Mouse (Mus musculus): ENCODE measurements around the gene Klf11. TPM values are rescaled to one million over a fixed set of nuclear protein-coding genes. Genes with fewer than 3 reads are reported as not detected.
"Not testable (repeated sequence)": the region's sequence is repeated elsewhere in the genome, so short reads cannot be mapped to it uniquely, and the experiment has no call there.

Gene Klf11
- polyA plus RNA-seq, 1 experiment from 2014 or later = 9.2 TPM

- no peaks in the 10 kb centered on the region for H3K36me3 ChIP-seq
Measured at GRCm38 (mm10) chr12:24633753-24634191, 17.3 kb upstream of the Klf11 start.

GRCm38 (mm10) chr12:24634212-24634611 lies 16.9 kb upstream of the Klf11 start:
- no peaks in the 10 kb centered on the region for H3K36me3 ChIP-seq
- no peak overlapping the region for H3K4me3 ChIP-seq
- H3K4me2 ChIP-seq = peak overlapping the region; percentile 24
- peak overlapping the region; percentile 84 for H3K27ac ChIP-seq
- ATAC-seq = peak; percentile 75
- no peaks in the 10 kb centered on the region for H3K9me3 ChIP-seq (replicated peaks)
- no peaks in the 10 kb centered on the region for H3K27me3 ChIP-seq (replicated peaks)
- WGBS (ENCODE audit: insufficient replicate concordance) = 36% methylated on average over 4 of the region's 4 CpGs
- H3K4me1 ChIP-seq = peaks cover 61% of the 10 kb centered on the region
- H3K9ac ChIP-seq = no peak overlapping the region

More at GRCm38 (mm10) chr12:24633753-24634191, 17.3 kb upstream of the Klf11 start:
- Histone ChIP-seq H3K4me1 (peaks cover 57% of the 10 kb centered on the region), H3K9ac (peak overlapping the region; percentile 33; the same call in 1 of the 2 replicates), H3K27me3 (replicated peaks) (no peaks in the 10 kb centered on the region), H3K27ac (peak overlapping the region; percentile 84), H3K9me3 (replicated peaks) (no peaks in the 10 kb centered on the region), H3K4me3 (no peak overlapping the region), H3K4me2 (peak overlapping the region; percentile 24)
- WGBS (ENCODE audit: insufficient replicate concordance) = 24% methylated on average over 1 of the region's 1 CpGs
- peak; percentile 85 for ATAC-seq

- WGBS (ENCODE audit: insufficient replicate concordance) = 69% methylated on average over 3 of the region's 3 CpGs
- Histone ChIP-seq H3K36me3 (no peaks in the 10 kb centered on the region), H3K4me3 (no peak overlapping the region), H3K4me1 (peaks cover 66% of the 10 kb centered on the region), H3K27ac (peak overlapping the region; percentile 84), H3K27me3 (replicated peaks) (no peaks in the 10 kb centered on the region), H3K4me2 (no peak overlapping the region), H3K9me3 (replicated peaks) (no peaks in the 10 kb centered on the region), H3K9ac (no peak overlapping the region)
- ATAC-seq = no peak
Measured at GRCm38 (mm10) chr12:24634648-24635047, 16.4 kb upstream of the Klf11 start.

GRCm38 (mm10) chr12:24638787-24639186 lies 12.3 kb upstream of the Klf11 start:
- not testable (repeated sequence) for H3K4me3 ChIP-seq; H3K4me2 ChIP-seq; H3K36me3 ChIP-seq; ATAC-seq; H3K9me3 ChIP-seq (replicated peaks); H3K9ac ChIP-seq; H3K27me3 ChIP-seq (replicated peaks)
- Histone ChIP-seq H3K4me1 (peaks cover 63% of the 10 kb centered on the region), H3K27ac (peak overlapping the region; percentile 28; the same call in 1 of the 2 replicates)
- WGBS (ENCODE audit: insufficient replicate concordance) = 92% methylated on average over 10 of the region's 10 CpGs

GRCm38 (mm10) chr12:24642370-24642802 lies 8.7 kb upstream of the Klf11 start:
- Histone ChIP-seq H3K27ac (peak overlapping the region; percentile 94; the same call in 1 of the 2 replicates), H3K4me3 (no peak overlapping the region), H3K4me2 (no peak overlapping the region), H3K36me3 (no peaks in the 10 kb centered on the region), H3K27me3 (replicated peaks) (no peaks in the 10 kb centered on the region), H3K9ac (no peak overlapping the region), H3K9me3 (replicated peaks) (no peaks in the 10 kb centered on the region), H3K4me1 (peaks cover 68% of the 10 kb centered on the region)
- 86% methylated on average over 4 of the region's 4 CpGs for WGBS (ENCODE audit: insufficient replicate concordance)
- no peak for ATAC-seq

- Histone ChIP-seq H3K27ac (peak overlapping the region; percentile 94), H3K4me2 (peak overlapping the region; percentile 65), H3K36me3 (no peaks in the 10 kb centered on the region), H3K27me3 (replicated peaks) (no peaks in the 10 kb centered on the region), H3K4me1 (peaks cover 82% of the 10 kb centered on the region), H3K9me3 (replicated peaks) (no peaks in the 10 kb centered on the region), H3K4me3 (no peak overlapping the region), H3K9ac (peak overlapping the region; percentile 60)
- ATAC-seq = peak; percentile 92
- 18% methylated on average over 1 of the region's 1 CpGs for WGBS (ENCODE audit: insufficient replicate concordance)
Measured at GRCm38 (mm10) chr12:24644125-24644571, 6.9 kb upstream of the Klf11 start.

- peaks cover 88% of the 10 kb centered on the region for H3K4me1 ChIP-seq
- no peaks in the 10 kb centered on the region for H3K36me3 ChIP-seq
- H3K4me3 ChIP-seq = peak overlapping the region; percentile 36
- H3K4me2 ChIP-seq = peak overlapping the region; percentile 65
- peak overlapping the region; percentile 94 for H3K27ac ChIP-seq
- H3K9ac ChIP-seq = peak overlapping the region; percentile 67
- no peaks in the 10 kb centered on the region for H3K9me3 ChIP-seq (replicated peaks)
- WGBS (ENCODE audit: insufficient replicate concordance) = 23% methylated on average over 6 of the region's 6 CpGs
- peak; percentile 77 for ATAC-seq
- H3K27me3 ChIP-seq (replicated peaks) = no peaks in the 10 kb centered on the region
Measured at GRCm38 (mm10) chr12:24645901-24646300, 5.2 kb upstream of the Klf11 start.

GRCm38 (mm10) chr12:24648094-24648493 lies 3.0 kb upstream of the Klf11 start:
- no peak overlapping the region for H3K9ac ChIP-seq
- H3K4me1 ChIP-seq = peaks cover 88% of the 10 kb centered on the region
- WGBS (ENCODE audit: insufficient replicate concordance) = 83% methylated on average over 1 of the region's 1 CpGs
- H3K27ac ChIP-seq = peak overlapping the region; percentile 24
- H3K27me3 ChIP-seq (replicated peaks) = no peaks in the 10 kb centered on the region
- H3K36me3 ChIP-seq = no peaks in the 10 kb centered on the region
- H3K4me2 ChIP-seq = no peak overlapping the region
- H3K9me3 ChIP-seq (replicated peaks) = no peaks in the 10 kb centered on the region
- H3K4me3 ChIP-seq = no peak overlapping the region
- ATAC-seq = no peak

- H3K9me3 ChIP-seq (replicated peaks) = no peaks in the 10 kb centered on the region
- H3K4me2 ChIP-seq = peak overlapping the region; percentile 88
- peak overlapping the region; percentile 71 for H3K9ac ChIP-seq
- H3K36me3 ChIP-seq = peaks cover 24% of the 10 kb centered on the region
- 6% methylated on average over 22 of the region's 22 CpGs for WGBS (ENCODE audit: insufficient replicate concordance)
- H3K4me1 ChIP-seq = peaks cover 88% of the 10 kb centered on the region
- H3K27ac ChIP-seq = peak overlapping the region; percentile 99
- peak overlapping the region; percentile 91 for H3K4me3 ChIP-seq
- H3K27me3 ChIP-seq (replicated peaks) = no peaks in the 10 kb centered on the region
- no peak for ATAC-seq
Measured at GRCm38 (mm10) chr12:24650415-24651062, 535 bp upstream of the Klf11 start.

GRCm38 (mm10) chr12:24651642-24652342 lies 718 bp downstream of the Klf11 start:
- Histone ChIP-seq H3K9me3 (replicated peaks) (no peaks in the 10 kb centered on the region), H3K9ac (peak overlapping the region; percentile 96), H3K36me3 (peaks cover 36% of the 10 kb centered on the region), H3K4me1 (peaks cover 89% of the 10 kb centered on the region), H3K27ac (peak overlapping the region; percentile 99), H3K27me3 (replicated peaks) (no peaks in the 10 kb centered on the region), H3K4me2 (peak overlapping the region; percentile 88), H3K4me3 (peak overlapping the region; percentile 91)
- ATAC-seq = peak; percentile 90
- 1% methylated on average over 36 of the region's 36 CpGs for WGBS (ENCODE audit: insufficient replicate concordance)

GRCm38 (mm10) chr12:24654065-24654862 lies 3.2 kb downstream of the Klf11 start:
- Histone ChIP-seq H3K4me2 (0 out of 2 replicates have a peak overlapping the region, but pooled peaks have one; percentile 3), H3K4me1 (peaks cover 89% of the 10 kb centered on the region), H3K4me3 (no peak overlapping the region), H3K27me3 (replicated peaks) (no peaks in the 10 kb centered on the region), H3K9ac (no peak overlapping the region), H3K36me3 (peaks cover 61% of the 10 kb centered on the region), H3K27ac (0 out of 2 replicates have a peak overlapping the region, but pooled peaks have one; percentile 31), H3K9me3 (replicated peaks) (no peaks in the 10 kb centered on the region)
- ATAC-seq = no peak
- WGBS (ENCODE audit: insufficient replicate concordance) = 85% methylated on average over 16 of the region's 16 CpGs
